Mouse (Mus musculus): ENCODE measurements around the gene Gm10310. TPM values are rescaled to one million over a fixed set of nuclear protein-coding genes. Genes with fewer than 3 reads are reported as not detected.

Gm10310 gene
- polyA plus RNA-seq, 1 experiment from 2014 or later, result not detected

Other genes with a start within 250 kb of the Gm10310 start
- gene Olfr806, start 243.1 kb downstream of the Gm10310 start, polyA plus RNA-seq (2015; fragmentation: Nextera tagmentation; extraction: Ambion mirVana), result not detected in 2 replicates
- gene Olfr807, start 227.3 kb downstream of the Gm10310 start, polyA plus RNA-seq (2015; fragmentation: Nextera tagmentation; extraction: Ambion mirVana), result not detected in 2 replicates
- not detected in 2 replicates for gene Olfr808, start 219.6 kb downstream of the Gm10310 start, polyA plus RNA-seq (2015; fragmentation: Nextera tagmentation; extraction: Ambion mirVana)
- gene Olfr809, start 210.4 kb downstream of the Gm10310 start, polyA plus RNA-seq (2015; fragmentation: Nextera tagmentation; extraction: Ambion mirVana), result not detected in 2 replicates
- not detected in 2 replicates for gene Olfr810, start 190.1 kb downstream of the Gm10310 start, polyA plus RNA-seq (2015; fragmentation: Nextera tagmentation; extraction: Ambion mirVana)
- gene Olfr811, start 180.7 kb downstream of the Gm10310 start, polyA plus RNA-seq (2015; fragmentation: Nextera tagmentation; extraction: Ambion mirVana), result not detected in 2 replicates
- gene Olfr812, start 139.0 kb downstream of the Gm10310 start, polyA plus RNA-seq (2015; fragmentation: Nextera tagmentation; extraction: Ambion mirVana), result not detected in 2 replicates
- not detected in 2 replicates for gene Olfr813, start 129.7 kb downstream of the Gm10310 start, polyA plus RNA-seq (2015; fragmentation: Nextera tagmentation; extraction: Ambion mirVana)
- gene Olfr814, start 105.2 kb downstream of the Gm10310 start, polyA plus RNA-seq (2015; fragmentation: Nextera tagmentation; extraction: Ambion mirVana), result not detected in 2 replicates
- not detected in 2 replicates for gene Olfr815, start 79.2 kb downstream of the Gm10310 start, polyA plus RNA-seq (2015; fragmentation: Nextera tagmentation; extraction: Ambion mirVana)
- gene Olfr816, start 69.5 kb downstream of the Gm10310 start, polyA plus RNA-seq (2015; fragmentation: Nextera tagmentation; extraction: Ambion mirVana), result not detected in 2 replicates
- not detected in 2 replicates for gene Olfr818, start 36.0 kb downstream of the Gm10310 start, polyA plus RNA-seq (2015; fragmentation: Nextera tagmentation; extraction: Ambion mirVana)
- gene Olfr819, start 17.8 kb downstream of the Gm10310 start, polyA plus RNA-seq (2015; fragmentation: Nextera tagmentation; extraction: Ambion mirVana), result not detected in 2 replicates
- gene Olfr247, start 8.9 kb downstream of the Gm10310 start, polyA plus RNA-seq (2015; fragmentation: Nextera tagmentation; extraction: Ambion mirVana), result not detected in 2 replicates
- not detected in 2 replicates for gene Olfr820, start 27.6 kb upstream of the Gm10310 start, polyA plus RNA-seq (2015; fragmentation: Nextera tagmentation; extraction: Ambion mirVana)
- not detected in 2 replicates for gene Olfr821, start 45.3 kb upstream of the Gm10310 start, polyA plus RNA-seq (2015; fragmentation: Nextera tagmentation; extraction: Ambion mirVana)
- gene Olfr822, start 86.1 kb upstream of the Gm10310 start, polyA plus RNA-seq (2015; fragmentation: Nextera tagmentation; extraction: Ambion mirVana), result not detected in 2 replicates
- gene Olfr823, start 130.3 kb upstream of the Gm10310 start, polyA plus RNA-seq (2015; fragmentation: Nextera tagmentation; extraction: Ambion mirVana), result not detected in 2 replicates
- gene Olfr824, start 144.9 kb upstream of the Gm10310 start, polyA plus RNA-seq (2015; fragmentation: Nextera tagmentation; extraction: Ambion mirVana), result not detected in 2 replicates
- not detected in 2 replicates for gene Olfr825, start 181.7 kb upstream of the Gm10310 start, polyA plus RNA-seq (2015; fragmentation: Nextera tagmentation; extraction: Ambion mirVana)
- gene Olfr826, start 199.1 kb upstream of the Gm10310 start, polyA plus RNA-seq (2015; fragmentation: Nextera tagmentation; extraction: Ambion mirVana), result not detected in 2 replicates
- not detected in 2 replicates for gene Olfr827, start 229.3 kb upstream of the Gm10310 start, polyA plus RNA-seq (2015; fragmentation: Nextera tagmentation; extraction: Ambion mirVana)